12 mouse cellular contexts compared by ENCODE assay signal in genomic region chr19:45232036-45232410, GRCm38 (mm10). TPM values are rescaled to one million over a fixed set of nuclear protein-coding genes. Genes with fewer than 3 reads are reported as not detected.
A peak's percentile ranks its signal among the peaks of the same experiment; 100 is the strongest.
DNase-seq lines count a peak whose midpoint lies in the region; ATAC-seq and TF ChIP-seq lines count a peak whose summit lies in the region.
"Had no signal": no experiment of that assay in that cellular context is flagged by ENCODE, and none has a peak within 500 bp of the region (broad histone marks: within the 10 kb centered on the region; RNA-seq: fewer than 3 reads in every experiment).

No protein-coding gene starts in this region.

- H3K27ac ChIP-seq in heart, embryonic 12.5 days (ENCODE audit: poor library complexity, severe bottlenecking): no peak overlapping the region
- H3K27ac ChIP-seq in midbrain, embryonic 12.5 days (replicated peaks): no peak overlapping the region
- no peak overlapping the region for H3K27ac ChIP-seq in midbrain, embryonic 11.5 days (ENCODE audit: low read depth, low read length)
- no peak overlapping the region for H3K27ac ChIP-seq in limb, embryonic 11.5 days (replicated peaks; ENCODE audit: low read depth, low read length)
- H3K27ac ChIP-seq in stomach, postnatal 0 days (replicated peaks): no peak overlapping the region

- H3K4me3 ChIP-seq in heart, embryonic 12.5 days: peak overlapping the region; percentile 33
- peak overlapping the region; percentile 31 for H3K4me3 ChIP-seq in midbrain, embryonic 12.5 days
- H3K4me3 ChIP-seq in midbrain, embryonic 11.5 days (ENCODE audit: low read depth, low read length): no peak overlapping the region; the same call in 1 of the 2 replicates
- H3K4me3 ChIP-seq in limb, embryonic 11.5 days (ENCODE audit: low read depth, low read length): peak overlapping the region; percentile 22; the same call in 1 of the 2 replicates
- H3K4me3 ChIP-seq in stomach, postnatal 0 days (ENCODE audit: low read depth, low read length): no peak overlapping the region

- no peak overlapping the region for H3K9ac ChIP-seq in heart, embryonic 12.5 days
- no peak overlapping the region for H3K9ac ChIP-seq in midbrain, embryonic 12.5 days (replicated peaks)
- H3K9ac ChIP-seq in midbrain, embryonic 11.5 days (ENCODE audit: low read length): no peak overlapping the region
- peak overlapping the region; percentile 32 for H3K9ac ChIP-seq in limb, embryonic 11.5 days (ENCODE audit: low read length)
- H3K9ac ChIP-seq in stomach, postnatal 0 days (ENCODE audit: low read length): no peak overlapping the region

- H3K4me2 ChIP-seq in heart, embryonic 12.5 days: peak overlapping the region; percentile 60
- H3K4me2 ChIP-seq in midbrain, embryonic 12.5 days (replicated peaks): peak overlapping the region; percentile 50
- H3K4me2 ChIP-seq in midbrain, embryonic 11.5 days: no peak overlapping the region
- H3K4me2 ChIP-seq in limb, embryonic 11.5 days (ENCODE audit: low read depth, severe bottlenecking): peak overlapping the region; percentile 41; the same call in 1 of the 2 replicates
- 0 out of 2 replicates have a peak overlapping the region, but pooled peaks have one; percentile 8 for H3K4me2 ChIP-seq in stomach, postnatal 0 days (replicated peaks; ENCODE audit: low read depth)

- H3K9me3 ChIP-seq in heart, embryonic 12.5 days (replicated peaks): no peaks in the 10 kb centered on the region
- H3K9me3 ChIP-seq in midbrain, embryonic 12.5 days: no peaks in the 10 kb centered on the region
- no peaks in the 10 kb centered on the region for H3K9me3 ChIP-seq in midbrain, embryonic 11.5 days (ENCODE audit: control insufficient read depth, low read length)
- no peaks in the 10 kb centered on the region for H3K9me3 ChIP-seq in limb, embryonic 11.5 days (ENCODE audit: control insufficient read depth, low read length)
- no peaks in the 10 kb centered on the region for H3K9me3 ChIP-seq in stomach, postnatal 0 days (ENCODE audit: control insufficient read depth, low read length)

- peaks cover 92% of the 10 kb centered on the region for H3K27me3 ChIP-seq in heart, embryonic 12.5 days (replicated peaks)
- H3K27me3 ChIP-seq in midbrain, embryonic 12.5 days: peaks cover 98% of the 10 kb centered on the region
- H3K27me3 ChIP-seq in midbrain, embryonic 11.5 days (ENCODE audit: control insufficient read depth, insufficient read depth, low read length): peaks cover 97% of the 10 kb centered on the region
- H3K27me3 ChIP-seq in limb, embryonic 11.5 days (ENCODE audit: control insufficient read depth, insufficient read depth, low read length): peaks cover 93% of the 10 kb centered on the region
- H3K27me3 ChIP-seq in stomach, postnatal 0 days (ENCODE audit: control insufficient read depth, insufficient read depth, low read length): peaks cover 39% of the 10 kb centered on the region

- H3K36me3 ChIP-seq in heart, embryonic 12.5 days: no peaks in the 10 kb centered on the region
- no peaks in the 10 kb centered on the region for H3K36me3 ChIP-seq in midbrain, embryonic 12.5 days
- H3K36me3 ChIP-seq in midbrain, embryonic 11.5 days (ENCODE audit: control insufficient read depth, insufficient read depth, low read length): no peaks in the 10 kb centered on the region
- H3K36me3 ChIP-seq in limb, embryonic 11.5 days (ENCODE audit: control insufficient read depth, insufficient read depth, low read length): no peaks in the 10 kb centered on the region
- no peaks in the 10 kb centered on the region for H3K36me3 ChIP-seq in stomach, postnatal 0 days (ENCODE audit: control insufficient read depth, insufficient read depth, low read length)

- no peak for TF ChIP-seq EP300 in stomach, postnatal 0 days (optimal IDR thresholded peaks at IDR 0.05)

- intact Hi-C loops in heart, postnatal 14 days (cut with DNase I): loop anchor here (5.0 kb wide), 2 partner anchors 475 to 490 kb away; partner anchors contain the start of gene Pax2

- no peak for TF ChIP-seq CTCF in stomach, postnatal 0 days (IDR thresholded peaks at IDR 0.05; ENCODE audit: low read depth)

- peaks cover 59% of the 10 kb centered on the region for H3K4me1 ChIP-seq in heart, embryonic 12.5 days (replicated peaks)
- peaks cover 43% of the 10 kb centered on the region for H3K4me1 ChIP-seq in midbrain, embryonic 12.5 days
- H3K4me1 ChIP-seq in midbrain, embryonic 11.5 days (ENCODE audit: control insufficient read depth, insufficient read depth, low read length): peaks cover 22% of the 10 kb centered on the region
- H3K4me1 ChIP-seq in limb, embryonic 11.5 days (ENCODE audit: control insufficient read depth, insufficient read depth, low read length): peaks cover 15% of the 10 kb centered on the region
- 0 out of 2 replicates have a peak, but pooled peaks cover 2% of the 10 kb centered on the region for H3K4me1 ChIP-seq in stomach, postnatal 0 days (replicated peaks; ENCODE audit: control insufficient read depth, insufficient read depth)

- 1% methylated on average over 14 of the region's 14 CpGs for WGBS in heart, embryonic 12.5 days
- WGBS in midbrain, embryonic 12.5 days: 0% methylated on average over 14 of the region's 14 CpGs
- WGBS in midbrain, embryonic 11.5 days: under 1% methylated on average over 14 of the region's 14 CpGs
- WGBS in limb, embryonic 11.5 days: under 1% methylated on average over 14 of the region's 14 CpGs
- WGBS in stomach, postnatal 0 days: 1% methylated on average over 14 of the region's 14 CpGs

- ATAC-seq in heart, embryonic 12.5 days (ENCODE audit: insufficient number of reproducible peaks, low FRiP score): no peak
- no peak for ATAC-seq in midbrain, embryonic 12.5 days (ENCODE audit: low FRiP score, low read depth)
- ATAC-seq in midbrain, embryonic 11.5 days (ENCODE audit: low FRiP score): no peak
- ATAC-seq in limb, embryonic 11.5 days (ENCODE audit: insufficient number of reproducible peaks, low FRiP score, low TSS enrichment, low read depth): no peak
- ATAC-seq in stomach, postnatal 0 days (ENCODE audit: low FRiP score, low TSS enrichment): no peak

- DNase-seq in heart, postnatal 14 days: no peak
- DNase-seq in midbrain, embryonic 11.5 days (ENCODE audit: low spot score, missing footprints): no peak
- peak; percentile 61 for DNase-seq in limb, embryonic 11.5 days (ENCODE audit: low spot score)
- DNase-seq in stomach, postnatal 0 days (ENCODE audit: low spot score): no peak
- DNase-seq in frontal cortex, postnatal 25 days (ENCODE audit: low spot score in 2 of 2): no peak
- no peak for DNase-seq in thymus, postnatal 14 days
- DNase-seq: cerebellum, adult 9-11 months; layer of hippocampus, postnatal 36 days; spleen, adult 18-20 months had no signal

RNA-seq across cellular contexts. Expression of gene Lbx1, which starts 3.6 kb away (rescaled TPM):
- not detected in 2 replicates for polyA plus RNA-seq in heart, embryonic 12.5 days (2016; fragmentation: Nextera tagmentation; extraction: Ambion mirVana)
- not detected for total RNA-seq in heart, postnatal 14 days (2021)
- 0.06 and 0.12 TPM in 2 replicates for polyA plus RNA-seq in midbrain, embryonic 12.5 days (2016; fragmentation: Nextera tagmentation; extraction: Ambion mirVana)
- polyA plus RNA-seq in midbrain, embryonic 11.5 days (2014; fragmentation: Nextera tagmentation; extraction: Ambion mirVana): not detected in 2 replicates
- polyA plus RNA-seq in limb, embryonic 11.5 days (2014; fragmentation: Nextera tagmentation; extraction: Ambion mirVana): 5.0 and 5.1 TPM in 2 replicates
- 0.04 TPM in 1 of 2 replicates, not detected in the other for polyA plus RNA-seq in stomach, postnatal 0 days (2015; fragmentation: Nextera tagmentation; extraction: Ambion mirVana)
- total RNA-seq: layer of hippocampus, postnatal 36 days; megakaryocyte-erythroid progenitor cell, adult 5-6 weeks had no signal

Comparison
In these comparisons a context has a peak if more than half of its experiments do, and no peak if none do; other contexts are left out.
1. H3K4me3 ChIP-seq: peak in heart, embryonic 12.5 days (single experiment), midbrain, embryonic 12.5 days (single experiment) and limb, embryonic 11.5 days (single experiment); none in midbrain, embryonic 11.5 days (single experiment) and stomach, postnatal 0 days (single experiment).